Mouse (Mus musculus) ES-Bruce4 (cell line): ENCODE measurements around the gene Ppp6r2. TPM values are rescaled to one million over a fixed set of nuclear protein-coding genes. Genes with fewer than 3 reads are reported as not detected.

Source experiments
- H3K27ac ChIP-seq: 2 replicates; pipeline ENCODE4 v1.5.1; 2012; ENCODE audit warnings: low read length, inconsistent platforms; ENCODE audit not compliant: insufficient read depth
- H3K27me3 ChIP-seq: 2 replicates; pipeline ENCODE4 v1.6.1; 2012; ENCODE audit warnings: mild to moderate bottlenecking, low read length, inconsistent platforms; ENCODE audit not compliant: control insufficient read depth, poor library complexity, insufficient read depth, severe bottlenecking
- H3K36me3 ChIP-seq: 2 replicates; pipeline ENCODE4 v1.6.1; 2012; ENCODE audit warnings: inconsistent platforms, mild to moderate bottlenecking, low read length, moderate library complexity; ENCODE audit not compliant: control insufficient read depth, poor library complexity, insufficient read depth, severe bottlenecking
- H3K4me1 ChIP-seq: one replicate; pipeline ENCODE4 v1.8.1; 2011; ENCODE audit warnings: low read length; ENCODE audit not compliant: control insufficient read depth, insufficient read depth
- H3K4me3 ChIP-seq: 2 replicates; pipeline ENCODE4 v1.5.1; 2011; ENCODE audit warnings: low read depth, mild to moderate bottlenecking, low read length
- H3K9ac ChIP-seq: 2 replicates; pipeline ENCODE4 v1.6.1; 2012; ENCODE audit warnings: low read depth, mild to moderate bottlenecking, inconsistent platforms; ENCODE audit not compliant: poor library complexity, severe bottlenecking
- H3K9me3 ChIP-seq: replicated peaks from 2 replicates; pipeline ENCODE4 v1.6.1; 2012; ENCODE audit warnings: mild to moderate bottlenecking, low read length, inconsistent platforms; ENCODE audit not compliant: control insufficient read depth, poor library complexity, insufficient read depth, severe bottlenecking
- CTCF ChIP-seq: IDR thresholded peaks from one replicate; pipeline ENCODE4 v1.8.1; 2011; ENCODE audit warnings: low read depth, low read length
- EP300 ChIP-seq: IDR thresholded peaks from 2 replicates; pipeline ENCODE4 v1.6.1; 2011; ENCODE audit warnings: low read depth, low read length; ENCODE audit not compliant: insufficient read depth
- POLR2A ChIP-seq: IDR thresholded peaks from one replicate; pipeline ENCODE4 v1.8.1; 2011; ENCODE audit warnings: low read length; ENCODE audit not compliant: insufficient read depth
- polyA plus RNA-seq: library from polyadenylated mRNA; stranded (reverse); fragments of >200 nt; gene quantifications from 2 replicates; pipeline ENCODE4 v1.2.4, GENCODE M21; 2011; ENCODE audit warnings: low read depth; ENCODE audit not compliant: missing spikeins, insufficient read depth, insufficient read length

The Ppp6r2 gene
- polyA plus RNA-seq, 1 experiment, result 14.3 TPM

DNA sequence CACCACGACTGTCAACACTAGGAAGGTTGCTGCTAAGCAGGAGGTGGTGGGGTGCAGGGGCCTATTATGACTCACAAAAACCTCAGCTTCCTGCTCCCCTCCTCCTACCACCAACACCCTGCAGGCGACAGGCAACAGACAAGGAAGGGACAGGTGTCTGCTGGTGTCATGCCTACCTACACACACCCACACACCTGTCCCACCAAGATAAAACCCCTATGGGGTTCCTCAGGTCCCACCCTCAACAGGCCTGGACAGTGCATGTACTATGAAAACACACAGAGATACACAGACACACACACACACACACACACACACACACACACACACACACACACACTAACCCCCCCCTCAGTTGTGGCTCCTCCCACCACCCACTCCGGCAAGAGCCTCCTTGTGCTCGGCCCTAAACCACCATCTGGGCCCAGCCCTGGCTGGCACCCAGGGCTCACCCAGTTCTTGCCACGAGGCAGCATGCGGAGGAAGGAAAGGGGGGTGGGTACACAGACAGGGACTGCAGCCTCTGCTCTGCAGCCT is 98.7 kb downstream of the Ppp6r2 start:
- no peak overlapping the region for H3K4me3 ChIP-seq
- no peaks in the 10 kb centered on the region for H3K36me3 ChIP-seq
- no peak for TF ChIP-seq EP300
- TF ChIP-seq CTCF, result no peak
- TF ChIP-seq POLR2A, result no peak
- H3K4me1 ChIP-seq, result no peaks in the 10 kb centered on the region
- H3K27me3 ChIP-seq, result no peaks in the 10 kb centered on the region
- H3K9ac ChIP-seq, result no peak overlapping the region
- no peak overlapping the region for H3K27ac ChIP-seq
- H3K9me3 ChIP-seq, result no peaks in the 10 kb centered on the region

DNA sequence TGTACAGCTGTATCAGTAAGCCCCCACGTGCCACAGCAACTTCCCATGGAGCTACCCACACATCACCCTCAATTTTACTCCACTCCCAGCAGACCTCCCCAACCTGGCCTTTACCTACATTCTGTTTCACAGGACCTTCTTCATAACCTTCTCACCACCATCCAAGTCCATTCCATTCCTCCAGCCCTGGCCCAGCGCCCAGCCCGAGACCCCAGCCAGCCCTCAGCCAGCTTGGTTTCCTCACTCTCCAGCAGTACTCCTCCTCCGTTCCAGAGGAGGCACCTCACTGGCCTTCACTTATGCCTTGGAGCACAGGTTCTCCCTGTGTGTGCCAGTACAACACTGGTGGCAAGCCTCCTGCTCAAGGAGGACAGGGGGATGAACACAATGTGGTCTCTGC is 102.0 kb downstream of the Ppp6r2 start:
- H3K27me3 ChIP-seq, result no peaks in the 10 kb centered on the region
- H3K4me1 ChIP-seq, result no peaks in the 10 kb centered on the region
- H3K9ac ChIP-seq, result no peak overlapping the region
- TF ChIP-seq POLR2A (no peak), CTCF (no peak), EP300 (no peak)
- no peaks in the 10 kb centered on the region for H3K36me3 ChIP-seq
- no peak overlapping the region for H3K4me3 ChIP-seq
- no peak overlapping the region for H3K27ac ChIP-seq
- H3K9me3 ChIP-seq, result no peaks in the 10 kb centered on the region

DNA sequence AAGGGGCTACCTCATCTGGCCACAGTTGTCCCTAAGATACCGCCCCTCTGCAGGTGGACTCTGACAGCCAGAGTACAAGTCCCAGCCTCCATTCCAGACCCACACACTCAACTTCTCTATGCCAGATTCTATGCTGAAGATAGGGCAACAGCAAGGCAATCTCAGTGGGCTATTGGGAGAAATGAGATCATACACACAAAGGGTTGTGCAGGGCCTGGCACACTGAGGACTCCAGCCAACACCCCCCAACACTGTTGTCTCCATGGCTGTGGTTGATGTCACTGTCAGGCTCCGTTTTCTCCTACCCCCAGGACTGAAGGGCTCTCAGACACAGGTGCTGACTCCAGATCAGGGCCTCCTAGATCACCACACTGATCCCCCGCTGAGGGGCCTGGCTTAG is 102.8 kb downstream of the Ppp6r2 start:
- no peaks in the 10 kb centered on the region for H3K36me3 ChIP-seq
- H3K27ac ChIP-seq, result no peak overlapping the region
- peak overlapping the region; percentile 83 for H3K9ac ChIP-seq
- TF ChIP-seq POLR2A, result no peak
- no peak for TF ChIP-seq EP300
- no peak for TF ChIP-seq CTCF
- no peaks in the 10 kb centered on the region for H3K27me3 ChIP-seq
- peak overlapping the region; percentile 86 for H3K4me3 ChIP-seq
- H3K4me1 ChIP-seq, result no peaks in the 10 kb centered on the region
- H3K9me3 ChIP-seq, result no peaks in the 10 kb centered on the region

DNA sequence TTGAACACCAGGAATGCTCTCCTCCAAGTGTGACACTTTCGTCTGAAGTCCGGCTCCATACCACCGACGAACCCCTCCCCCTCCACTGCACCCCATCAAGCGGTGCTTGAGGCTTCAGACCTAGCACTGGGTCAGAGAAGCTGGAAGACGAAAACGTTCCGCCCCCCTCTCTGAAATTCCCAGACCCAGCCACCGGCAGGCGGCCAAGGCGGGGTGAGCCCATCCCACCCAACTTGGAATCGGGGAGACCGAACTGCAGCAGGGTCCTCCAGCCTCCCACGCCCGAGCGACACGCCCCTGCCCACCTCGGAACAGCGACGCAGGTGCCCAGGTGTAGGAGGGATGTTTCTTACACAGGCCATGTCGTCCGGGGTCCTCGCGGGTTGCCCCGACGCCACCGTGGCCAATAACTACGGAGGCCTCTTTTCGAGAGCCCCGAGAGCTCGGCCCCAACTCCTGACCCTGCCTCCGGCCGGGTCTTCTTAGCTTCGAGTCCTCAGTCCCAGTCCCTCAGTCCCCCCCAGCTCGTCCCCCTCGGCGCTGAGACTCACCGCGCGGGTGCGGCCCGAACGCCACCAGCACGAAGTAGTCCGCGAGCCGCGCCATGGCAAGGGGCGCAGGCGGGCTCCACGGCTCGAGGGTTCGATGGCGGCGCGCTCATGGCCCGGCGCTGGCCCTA is 103.3 kb downstream of the Ppp6r2 start:
- Histone ChIP-seq H3K9ac (peak overlapping the region; percentile 83), H3K9me3 (no peaks in the 10 kb centered on the region), H3K36me3 (no peaks in the 10 kb centered on the region), H3K4me1 (no peaks in the 10 kb centered on the region), H3K4me3 (peak overlapping the region; percentile 86), H3K27me3 (no peaks in the 10 kb centered on the region), H3K27ac (no peak overlapping the region)
- TF ChIP-seq EP300 (no peak), POLR2A (no peak), CTCF (no peak)

DNA sequence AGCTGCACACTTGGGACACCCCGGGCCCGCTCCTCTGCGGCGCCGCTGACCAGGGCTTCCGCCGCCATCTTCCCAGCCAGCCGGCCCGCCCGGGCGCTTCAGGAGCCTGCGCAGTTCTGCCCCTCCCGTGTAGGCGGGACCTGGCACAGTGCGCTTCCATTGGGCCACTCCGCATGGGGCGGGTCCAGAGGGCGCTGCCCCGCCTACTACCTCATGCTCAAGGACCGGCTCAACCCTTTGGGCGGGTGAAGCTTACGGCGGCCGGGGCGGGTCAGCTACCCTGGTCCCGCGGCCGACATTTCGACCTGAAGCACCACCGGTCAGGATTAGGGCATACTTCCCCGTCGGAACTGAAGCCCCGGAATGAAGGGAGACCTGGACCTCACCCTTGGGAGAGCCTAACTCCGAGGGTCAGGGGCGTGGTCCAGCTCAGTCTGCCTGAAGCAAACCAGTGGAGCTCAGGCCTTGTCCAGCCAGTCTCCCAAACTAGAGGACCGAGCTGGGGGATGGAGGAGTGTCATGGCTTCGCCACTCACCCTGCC is 103.9 kb downstream of the Ppp6r2 start, which contains the start of gene Sbf1:
Gene Sbf1 (minus strand): TSS at position 122 of the 542 bp plus-strand sequence.
- no peaks in the 10 kb centered on the region for H3K27me3 ChIP-seq
- TF ChIP-seq POLR2A (peak; percentile 30), EP300 (no peak)
- no peak within 1 kb of the TSS for H3K27ac ChIP-seq
- no peaks in the 10 kb centered on the region for H3K36me3 ChIP-seq
- no peaks in the 10 kb centered on the region for H3K9me3 ChIP-seq
- H3K9ac ChIP-seq, result peak within 1 kb of the TSS; percentile 83
- no peaks in the 10 kb centered on the region for H3K4me1 ChIP-seq
- peak within 1 kb of the TSS; percentile 91 for H3K4me3 ChIP-seq

DNA sequence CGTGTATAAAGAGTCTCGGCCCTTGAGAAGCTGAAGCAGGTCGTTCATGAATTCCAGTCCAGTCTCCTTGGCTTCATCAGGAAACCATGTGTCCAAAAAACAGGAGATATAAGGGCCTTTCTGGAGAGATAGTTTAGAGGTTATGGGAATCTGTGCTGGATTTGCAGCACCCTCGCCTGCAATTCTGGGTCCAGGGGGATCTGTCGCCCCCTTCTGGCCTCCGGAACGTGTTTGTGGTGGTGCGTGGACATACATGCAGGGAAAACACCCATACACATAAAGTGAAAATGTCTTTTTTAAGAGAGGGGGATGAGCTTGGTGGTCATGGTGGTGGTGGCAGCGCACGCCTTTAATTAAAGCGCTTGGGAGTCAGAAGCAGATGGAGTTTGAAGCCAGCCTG is 104.8 kb downstream of the Ppp6r2 start:
- Histone ChIP-seq H3K4me1 (no peaks in the 10 kb centered on the region), H3K27ac (no peak overlapping the region), H3K9ac (peak overlapping the region; percentile 83; the same call in 1 of the 2 replicates), H3K9me3 (no peaks in the 10 kb centered on the region), H3K27me3 (no peaks in the 10 kb centered on the region), H3K4me3 (no peak overlapping the region), H3K36me3 (no peaks in the 10 kb centered on the region)
- TF ChIP-seq EP300 (no peak), POLR2A (no peak), CTCF (peak; percentile 88)
